Mouse (Mus musculus): ENCODE measurements around the gene Wdr6. TPM values are rescaled to one million over a fixed set of nuclear protein-coding genes. Genes with fewer than 3 reads are reported as not detected.
A peak's percentile ranks its signal among the peaks of the same experiment; 100 is the strongest.

Wdr6 gene
- polyA plus RNA-seq, 2 experiments, result 91.5 to 123 TPM

GRCm38 (mm10) chr9:108565881-108566814 is 12.4 kb downstream of the Wdr6 start:
- Histone ChIP-seq H3K9ac (ENCODE audit: low read depth, low read length, severe bottlenecking) (peak overlapping the region; percentile 74), H3K4me3 (replicated peaks; ENCODE audit: low read length) (peak overlapping the region; percentile 67), H3K36me3 (ENCODE audit: control insufficient read depth, insufficient read depth, low read length) (peaks cover 47% of the 10 kb centered on the region), H3K27me3 (ENCODE audit: control insufficient read depth, insufficient read depth, low read length) (no peaks in the 10 kb centered on the region), H3K27ac (replicated peaks; ENCODE audit: low read depth, low read length) (peak overlapping the region; percentile 75), H3K4me2 (replicated peaks; ENCODE audit: low read depth, low read length, severe bottlenecking) (peak overlapping the region; percentile 83), H3K9me3 (ENCODE audit: control insufficient read depth, low read length) (no peaks in the 10 kb centered on the region), H3K4me1 (ENCODE audit: control insufficient read depth, insufficient read depth, low read length) (peaks cover 19% of the 10 kb centered on the region)
- WGBS, result 12% methylated on average over 35 of the region's 35 CpGs
- peak; percentile 21; the same call in 1 of the 2 replicates for TF ChIP-seq POLR2A (IDR thresholded peaks at IDR 0.05; ENCODE audit: borderline replicate concordance, extremely low read depth, insufficient read depth, insufficient read length)
- ATAC-seq (ENCODE audit: low FRiP score, low read depth), result peak; percentile 0; the same call in 1 of the 2 replicates
- no peak for DNase-seq (ENCODE audit: low spot score)

GRCm38 (mm10) chr9:108564131-108564530 is 14.4 kb downstream of the Wdr6 start:
- TF ChIP-seq POLR2A (IDR thresholded peaks at IDR 0.05; ENCODE audit: borderline replicate concordance, extremely low read depth, insufficient read depth, insufficient read length), result no peak
- ATAC-seq (ENCODE audit: low FRiP score, low read depth) (no peak), DNase-seq (ENCODE audit: low spot score) (no peak)
- Histone ChIP-seq H3K4me3 (replicated peaks; ENCODE audit: low read length) (no peak overlapping the region), H3K36me3 (ENCODE audit: control insufficient read depth, insufficient read depth, low read length) (peaks cover 49% of the 10 kb centered on the region), H3K9ac (ENCODE audit: low read depth, low read length, severe bottlenecking) (no peak overlapping the region), H3K27ac (replicated peaks; ENCODE audit: low read depth, low read length) (no peak overlapping the region), H3K4me1 (ENCODE audit: control insufficient read depth, insufficient read depth, low read length) (peaks cover 13% of the 10 kb centered on the region), H3K27me3 (ENCODE audit: control insufficient read depth, insufficient read depth, low read length) (no peaks in the 10 kb centered on the region), H3K4me2 (replicated peaks; ENCODE audit: low read depth, low read length, severe bottlenecking) (no peak overlapping the region), H3K9me3 (ENCODE audit: control insufficient read depth, low read length) (no peaks in the 10 kb centered on the region)
- WGBS, result 89% methylated on average over 7 of the region's 7 CpGs

GRCm38 (mm10) chr9:108563671-108564070 is 14.9 kb downstream of the Wdr6 start:
- 95% methylated on average over 8 of the region's 8 CpGs for WGBS
- Histone ChIP-seq H3K9ac (ENCODE audit: low read depth, low read length, severe bottlenecking) (no peak overlapping the region), H3K4me3 (replicated peaks; ENCODE audit: low read length) (no peak overlapping the region), H3K27me3 (ENCODE audit: control insufficient read depth, insufficient read depth, low read length) (no peaks in the 10 kb centered on the region), H3K4me2 (replicated peaks; ENCODE audit: low read depth, low read length, severe bottlenecking) (no peak overlapping the region), H3K36me3 (ENCODE audit: control insufficient read depth, insufficient read depth, low read length) (peaks cover 54% of the 10 kb centered on the region), H3K4me1 (ENCODE audit: control insufficient read depth, insufficient read depth, low read length) (peaks cover 13% of the 10 kb centered on the region), H3K9me3 (ENCODE audit: control insufficient read depth, low read length) (no peaks in the 10 kb centered on the region), H3K27ac (replicated peaks; ENCODE audit: low read depth, low read length) (no peak overlapping the region)
- no peak for TF ChIP-seq POLR2A (IDR thresholded peaks at IDR 0.05; ENCODE audit: borderline replicate concordance, extremely low read depth, insufficient read depth, insufficient read length)
- ATAC-seq (ENCODE audit: low FRiP score, low read depth) (no peak), DNase-seq (ENCODE audit: low spot score) (no peak)

GRCm38 (mm10) chr9:108560227-108560841 is 18.2 kb downstream of the Wdr6 start, which contains the start of gene Impdh2:
Impdh2 (plus strand) TSS chr9:108560286.
- WGBS, result under 1% methylated on average over 47 of the region's 53 CpGs
- peak; percentile 98 for ATAC-seq (ENCODE audit: low FRiP score, low read depth)

GRCm38 (mm10) chr9:108559169-108559568 is 19.4 kb downstream of the Wdr6 start:
- Histone ChIP-seq H3K27ac (replicated peaks; ENCODE audit: low read depth, low read length) (no peak overlapping the region), H3K36me3 (ENCODE audit: control insufficient read depth, insufficient read depth, low read length) (peaks cover 79% of the 10 kb centered on the region)
- 83% methylated on average over 4 of the region's 4 CpGs for WGBS

More at GRCm38 (mm10) chr9:108560227-108560841, 18.2 kb downstream of the Wdr6 start, which contains the start of gene Impdh2:
- H3K4me1 ChIP-seq (ENCODE audit: control insufficient read depth, insufficient read depth, low read length), result 0 out of 2 replicates have a peak, but pooled peaks cover 3% of the 10 kb centered on the region
- H3K27me3 ChIP-seq (ENCODE audit: control insufficient read depth, insufficient read depth, low read length), result no peaks in the 10 kb centered on the region
- peak within 1 kb of the TSS; percentile 60 for H3K4me3 ChIP-seq (replicated peaks; ENCODE audit: low read length)
- DNase-seq (ENCODE audit: low spot score), result peak; percentile 98
- peak within 1 kb of the TSS; percentile 75 for H3K27ac ChIP-seq (replicated peaks; ENCODE audit: low read depth, low read length)
- peak; percentile 88 for TF ChIP-seq POLR2A (IDR thresholded peaks at IDR 0.05; ENCODE audit: borderline replicate concordance, extremely low read depth, insufficient read depth, insufficient read length)
- H3K36me3 ChIP-seq (ENCODE audit: control insufficient read depth, insufficient read depth, low read length), result peaks cover 78% of the 10 kb centered on the region
- H3K4me2 ChIP-seq (replicated peaks; ENCODE audit: low read depth, low read length, severe bottlenecking), result peak within 1 kb of the TSS; percentile 74
- peak within 1 kb of the TSS; percentile 68 for H3K9ac ChIP-seq (ENCODE audit: low read depth, low read length, severe bottlenecking)
- H3K9me3 ChIP-seq (ENCODE audit: control insufficient read depth, low read length), result no peaks in the 10 kb centered on the region

More at GRCm38 (mm10) chr9:108559169-108559568, 19.4 kb downstream of the Wdr6 start:
- ATAC-seq (ENCODE audit: low FRiP score, low read depth) (no peak), DNase-seq (ENCODE audit: low spot score) (no peak)
- Histone ChIP-seq H3K4me2 (replicated peaks; ENCODE audit: low read depth, low read length, severe bottlenecking) (no peak overlapping the region), H3K27me3 (ENCODE audit: control insufficient read depth, insufficient read depth, low read length) (no peaks in the 10 kb centered on the region), H3K9me3 (ENCODE audit: control insufficient read depth, low read length) (no peaks in the 10 kb centered on the region), H3K9ac (ENCODE audit: low read depth, low read length, severe bottlenecking) (no peak overlapping the region), H3K4me3 (replicated peaks; ENCODE audit: low read length) (no peak overlapping the region), H3K4me1 (ENCODE audit: control insufficient read depth, insufficient read depth, low read length) (0 out of 2 replicates have a peak, but pooled peaks cover 3% of the 10 kb centered on the region)
- no peak for TF ChIP-seq POLR2A (IDR thresholded peaks at IDR 0.05; ENCODE audit: borderline replicate concordance, extremely low read depth, insufficient read depth, insufficient read length)
